Mouse (Mus musculus) heart, embryonic 14.5 days (tissue): ENCODE data around the gene Cflar. TPM values are rescaled to one million over a fixed set of nuclear protein-coding genes. Genes with fewer than 3 reads are reported as not detected.

Experiments used
- ATAC-seq: fragments of 200-750 bp; cut with Nextera tagmentation; 2 replicates; pipeline ENCODE4 v1.8.0; 2017; ENCODE audit warnings: low read depth, moderate TSS enrichment; ENCODE audit not compliant: insufficient number of reproducible peaks, insufficient read depth, low FRiP score
- H3K27ac ChIP-seq, 2 experiments: fragments of 200-500 bp in 1 of 2; fragments of 300-500 bp in 1 of 2; sonication (generic) in 1 of 2; replicated peaks in 1 of 2; 2 replicates each; pipeline ENCODE4 v1.5.1; 2012 to 2014; ENCODE audit warnings: low read depth in 2 of 2, low read length in 2 of 2, control low read depth in 1 of 2, mild to moderate bottlenecking in 1 of 2, mixed read lengths in 1 of 2; ENCODE audit not compliant: control insufficient read depth in 1 of 2, insufficient read depth in 1 of 2
- H3K27me3 ChIP-seq: fragments of 300-500 bp; sonication (generic); 2 replicates; pipeline ENCODE4 v1.6.1; 2014; ENCODE audit warnings: mild to moderate bottlenecking, low read length, control low read depth; ENCODE audit not compliant: control insufficient read depth, insufficient read depth
- H3K36me3 ChIP-seq: fragments of 300-500 bp; sonication (generic); 2 replicates; pipeline ENCODE4 v1.6.1; 2014; ENCODE audit warnings: mild to moderate bottlenecking, control low read depth, low read length, mixed read lengths; ENCODE audit not compliant: control insufficient read depth, insufficient read depth
- H3K4me1 ChIP-seq, 2 experiments: fragments of 200-500 bp in 1 of 2; fragments of 300-500 bp in 1 of 2; sonication (generic) in 1 of 2; 2 replicates each; pipeline ENCODE4 v1.6.1; 2012 to 2014; ENCODE audit warnings: low read length in 2 of 2, control low read depth in 1 of 2, mixed read lengths in 1 of 2; ENCODE audit not compliant: control insufficient read depth in 2 of 2, insufficient read depth in 2 of 2
- H3K4me2 ChIP-seq: fragments of 300-500 bp; sonication (generic); 2 replicates; pipeline ENCODE4 v1.6.1; 2014; ENCODE audit warnings: mild to moderate bottlenecking, low read length
- H3K4me3 ChIP-seq, 2 experiments: fragments of 200-500 bp in 1 of 2; fragments of 300-500 bp in 1 of 2; sonication (generic) in 1 of 2; 2 replicates each; pipeline ENCODE4 v1.5.1; 2012 to 2014; ENCODE audit warnings: low read length in 2 of 2, mild to moderate bottlenecking in 2 of 2, control low read depth in 1 of 2, low read depth in 1 of 2, moderate library complexity in 1 of 2; ENCODE audit not compliant: control insufficient read depth in 1 of 2, insufficient read depth in 1 of 2
- H3K9ac ChIP-seq: fragments of 300-500 bp; sonication (generic); 2 replicates; pipeline ENCODE4 v1.6.1; 2014; ENCODE audit warnings: mild to moderate bottlenecking, low read length
- H3K9me3 ChIP-seq: fragments of 300-500 bp; sonication (generic); 2 replicates; pipeline ENCODE4 v1.6.1; 2016; ENCODE audit warnings: low read length, control low read depth; ENCODE audit not compliant: control insufficient read depth
- WGBS: fragments of 180-500 bp; shearing (Covaris S2); extraction: QIAGEN DNeasy Blood & Tissue Kit; methylation state at CpG from one replicate; pipeline ENCODE4 v1.1.7; 2014; 5-methylcytosine and 5-hydroxymethylcytosine counted together
- polyA plus RNA-seq: library from polyadenylated mRNA; unstranded; fragments of >200 nt; fragmentation: Nextera tagmentation; extraction: Ambion mirVana; gene quantifications from 2 replicates; pipeline ENCODE4 v1.2.1, GENCODE M21; 2014

The Cflar gene
- polyA plus RNA-seq, 1 experiment from 2014 or later: 42.2 TPM

DNA sequence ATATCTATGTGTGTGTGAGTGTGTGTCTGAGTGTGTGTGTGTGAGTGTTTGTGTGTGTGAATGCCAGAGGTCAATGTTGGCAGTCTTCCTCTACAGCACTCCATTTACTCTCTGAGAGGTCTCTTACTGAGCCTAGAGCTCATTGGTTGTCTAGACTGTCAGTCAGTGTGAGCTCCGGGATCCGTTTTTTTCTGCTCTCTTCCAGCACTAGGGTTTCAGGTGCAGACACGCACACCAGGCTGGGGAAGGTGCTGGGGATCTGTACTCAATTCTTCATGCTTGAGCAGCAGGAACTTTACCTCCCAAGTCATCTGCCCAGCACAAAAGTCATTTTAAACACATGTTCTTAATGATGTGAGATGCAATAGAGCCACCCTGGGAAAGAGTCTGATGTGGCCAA, 60.8 kb downstream of the Cflar start:
- WGBS: 61% methylated on average over 3 of the region's 3 CpGs
- Histone ChIP-seq H3K27me3 (no peaks in the 10 kb centered on the region), H3K4me1 (no peaks in the 10 kb centered on the region)

DNA sequence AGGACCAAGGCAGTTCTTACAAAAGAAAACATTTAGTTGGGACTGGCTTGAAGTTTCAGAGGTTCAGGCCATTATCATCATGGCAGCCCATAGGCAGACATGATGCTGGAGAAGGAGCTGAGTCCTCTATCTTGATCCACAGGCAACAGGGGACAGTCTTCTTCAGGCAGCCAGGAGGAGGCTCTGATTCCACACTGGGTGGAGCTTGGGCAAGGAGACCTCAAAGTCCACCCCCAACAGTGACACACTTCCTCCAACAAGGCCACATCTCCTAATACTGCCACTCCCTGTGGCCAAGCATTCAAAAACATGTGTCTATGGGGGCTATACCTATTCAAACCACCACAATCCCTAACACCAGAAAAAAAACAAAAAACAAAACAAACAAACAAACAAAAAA, 62.0 kb downstream of the Cflar start:
- H3K9me3 ChIP-seq: 0 out of 2 replicates have a peak, but pooled peaks cover 2% of the 10 kb centered on the region
- no peak overlapping the region for H3K4me3 ChIP-seq
- no peak overlapping the region for H3K9ac ChIP-seq
- ATAC-seq: no peak
- no peaks in the 10 kb centered on the region for H3K4me1 ChIP-seq
- no peaks in the 10 kb centered on the region for H3K36me3 ChIP-seq
- no peaks in the 10 kb centered on the region for H3K27me3 ChIP-seq
- no peak overlapping the region for H3K4me2 ChIP-seq
- H3K27ac ChIP-seq: no peak overlapping the region

More for the DNA sequence above, 60.8 kb downstream of the Cflar start:
- Histone ChIP-seq H3K4me3 (no peak overlapping the region), H3K4me2 (no peak overlapping the region), H3K36me3 (no peaks in the 10 kb centered on the region), H3K27ac (no peak overlapping the region), H3K9ac (no peak overlapping the region), H3K9me3 (no peaks in the 10 kb centered on the region)
- no peak for ATAC-seq

DNA sequence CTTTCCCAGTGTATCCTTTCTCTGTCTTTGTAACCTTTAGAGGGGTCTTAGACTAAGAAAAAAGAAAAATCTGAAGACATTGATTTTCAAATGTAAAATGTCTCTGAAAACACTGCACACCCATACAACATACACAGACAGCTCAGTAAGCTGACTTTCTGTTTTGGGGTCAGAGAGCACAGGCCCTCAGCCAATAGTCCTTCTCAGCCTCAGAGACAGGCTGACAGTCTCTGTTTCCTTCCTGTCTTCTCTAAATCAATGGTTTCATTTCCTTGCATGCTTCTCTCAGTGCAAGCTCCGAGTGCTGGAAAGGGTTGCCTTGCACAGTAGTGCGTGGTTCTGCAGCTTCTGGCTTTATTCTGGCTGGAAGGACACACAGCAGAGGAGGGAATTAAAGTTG, 62.6 kb downstream of the Cflar start:
- Histone ChIP-seq H3K9ac (no peak overlapping the region), H3K36me3 (no peaks in the 10 kb centered on the region), H3K27ac (no peak overlapping the region), H3K4me3 (no peak overlapping the region), H3K27me3 (no peaks in the 10 kb centered on the region), H3K4me1 (no peaks in the 10 kb centered on the region), H3K4me2 (no peak overlapping the region), H3K9me3 (0 out of 2 replicates have a peak, but pooled peaks cover 2% of the 10 kb centered on the region)
- WGBS: 63% methylated on average over 2 of the region's 2 CpGs
- no peak for ATAC-seq

- WGBS: 98% methylated on average over 5 of the region's 5 CpGs
- no peak overlapping the region for H3K4me2 ChIP-seq
- no peak for ATAC-seq
- H3K36me3 ChIP-seq: no peaks in the 10 kb centered on the region
- no peak overlapping the region for H3K4me3 ChIP-seq
- H3K9me3 ChIP-seq: 0 out of 2 replicates have a peak, but pooled peaks cover 2% of the 10 kb centered on the region
- H3K9ac ChIP-seq: no peak overlapping the region
- no peaks in the 10 kb centered on the region for H3K4me1 ChIP-seq
- no peaks in the 10 kb centered on the region for H3K27me3 ChIP-seq
- no peak overlapping the region for H3K27ac ChIP-seq
These were observed 64.1 kb downstream of the Cflar start for GRCm38 (mm10) chr1:58775361-58775760.

- WGBS: 88% methylated on average over 1 of the region's 1 CpGs
- Histone ChIP-seq H3K36me3 (no peaks in the 10 kb centered on the region), H3K9me3 (0 out of 2 replicates have a peak, but pooled peaks cover 2% of the 10 kb centered on the region), H3K27me3 (no peaks in the 10 kb centered on the region), H3K4me1 (no peaks in the 10 kb centered on the region), H3K4me3 (no peak overlapping the region), H3K9ac (no peak overlapping the region), H3K4me2 (no peak overlapping the region), H3K27ac (no peak overlapping the region)
- ATAC-seq: no peak
These were observed 66.3 kb downstream of the Cflar start for GRCm38 (mm10) chr1:58777583-58777982.

GRCm38 (mm10) chr1:58778226-58778625, 66.9 kb downstream of the Cflar start:
- H3K9me3 ChIP-seq: 0 out of 2 replicates have a peak, but pooled peaks cover 2% of the 10 kb centered on the region
- WGBS: 17% methylated on average over 1 of the region's 1 CpGs
- no peak overlapping the region for H3K9ac ChIP-seq
- no peaks in the 10 kb centered on the region for H3K36me3 ChIP-seq
- H3K4me1 ChIP-seq: no peaks in the 10 kb centered on the region
- H3K27me3 ChIP-seq: no peaks in the 10 kb centered on the region
- no peak overlapping the region for H3K27ac ChIP-seq
- H3K4me3 ChIP-seq: no peak overlapping the region
- H3K4me2 ChIP-seq: no peak overlapping the region
- no peak for ATAC-seq

DNA sequence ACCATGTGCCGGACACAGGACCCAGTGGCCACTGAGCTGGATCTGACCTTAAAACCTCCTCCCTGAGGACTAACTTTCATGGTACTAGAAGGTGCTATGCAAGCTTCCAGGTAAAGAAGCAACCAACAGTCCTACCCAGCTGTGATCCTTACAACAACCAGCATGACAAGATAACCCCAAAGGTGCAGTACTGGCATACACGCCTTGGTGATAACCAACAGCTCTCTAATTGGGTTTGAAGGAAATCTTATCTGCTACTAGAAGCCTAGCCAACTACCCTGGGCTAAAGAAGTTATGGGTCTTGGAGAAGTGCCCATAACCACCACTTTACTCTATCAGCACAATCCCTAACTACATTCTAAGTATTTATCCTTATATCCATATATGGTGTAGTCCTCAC, 75.0 kb downstream of the Cflar start:
- 69% methylated on average over 2 of the region's 2 CpGs for WGBS

DNA sequence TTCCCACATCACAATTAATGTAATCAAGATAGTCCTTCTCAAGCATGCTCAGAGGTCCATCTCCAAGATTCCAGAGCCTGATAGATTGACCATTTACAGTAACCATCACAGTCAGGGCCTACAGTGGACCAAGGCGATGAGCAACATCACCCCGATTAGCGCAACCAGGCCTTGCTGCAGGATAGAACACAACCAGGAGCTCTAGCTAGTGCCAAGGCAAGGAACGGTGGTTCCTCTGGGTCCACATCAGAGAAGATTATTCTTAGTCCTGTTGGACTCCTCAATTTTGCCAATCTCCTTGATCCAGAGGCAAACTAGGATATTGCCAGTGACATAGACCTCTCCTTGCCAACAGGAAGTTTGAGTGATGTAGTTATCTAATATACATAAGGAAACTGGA, 77.1 kb downstream of the Cflar start:
- ATAC-seq: no peak
- Histone ChIP-seq H3K27ac (no peak overlapping the region), H3K4me2 (no peak overlapping the region), H3K9ac (no peak overlapping the region), H3K9me3 (no peaks in the 10 kb centered on the region), H3K36me3 (no peaks in the 10 kb centered on the region), H3K27me3 (no peaks in the 10 kb centered on the region), H3K4me1 (no peaks in the 10 kb centered on the region), H3K4me3 (no peak overlapping the region)
- 98% methylated on average over 4 of the region's 4 CpGs for WGBS

More for the DNA sequence above, 75.0 kb downstream of the Cflar start:
- no peak overlapping the region for H3K4me2 ChIP-seq
- no peaks in the 10 kb centered on the region for H3K9me3 ChIP-seq
- H3K9ac ChIP-seq: no peak overlapping the region
- no peaks in the 10 kb centered on the region for H3K27me3 ChIP-seq
- no peaks in the 10 kb centered on the region for H3K36me3 ChIP-seq
- ATAC-seq: no peak
- no peaks in the 10 kb centered on the region for H3K4me1 ChIP-seq
- H3K27ac ChIP-seq: no peak overlapping the region
- H3K4me3 ChIP-seq: no peak overlapping the region
